Mouse (Mus musculus): ENCODE data around the gene Hoxc6. TPM values are rescaled to one million over a fixed set of nuclear protein-coding genes. Genes with fewer than 3 reads are reported as not detected.
A peak's percentile ranks its signal among the peaks of the same experiment; 100 is the strongest.

The Hoxc6 gene
- polyA plus RNA-seq, 1 experiment from 2014 or later: not detected

GRCm38 (mm10) chr15:102984925-102985324, 13.1 kb upstream of the Hoxc6 start:
- no peak overlapping the region for H3K27ac ChIP-seq
- no peak for DNase-seq (ENCODE audit: low spot score)
- WGBS: 1% methylated on average over 3 of the region's 3 CpGs
- no peak overlapping the region for H3K4me3 ChIP-seq
- H3K27me3 ChIP-seq (ENCODE audit: insufficient read depth, poor library complexity, severe bottlenecking): peaks cover 100% of the 10 kb centered on the region
- H3K36me3 ChIP-seq: no peaks in the 10 kb centered on the region
- H3K9me3 ChIP-seq: no peaks in the 10 kb centered on the region
- peaks cover 10% of the 10 kb centered on the region for H3K4me1 ChIP-seq (replicated peaks)

- no peaks in the 10 kb centered on the region for H3K36me3 ChIP-seq
- H3K27me3 ChIP-seq (ENCODE audit: insufficient read depth, poor library complexity, severe bottlenecking): peaks cover 100% of the 10 kb centered on the region
- WGBS: 3% methylated on average over 21 of the region's 21 CpGs
- H3K4me3 ChIP-seq: no peak overlapping the region
- H3K27ac ChIP-seq: no peak overlapping the region
- H3K9me3 ChIP-seq: no peaks in the 10 kb centered on the region
- H3K4me1 ChIP-seq (replicated peaks): no peaks in the 10 kb centered on the region
- peak; percentile 94 for DNase-seq (ENCODE audit: low spot score)
Observed at GRCm38 (mm10) chr15:102987124-102987833, 10.8 kb upstream of the Hoxc6 start.

GRCm38 (mm10) chr15:102988078-102988477, 10.0 kb upstream of the Hoxc6 start:
- H3K27me3 ChIP-seq (ENCODE audit: insufficient read depth, poor library complexity, severe bottlenecking): peaks cover 100% of the 10 kb centered on the region
- no peak overlapping the region for H3K4me3 ChIP-seq
- DNase-seq (ENCODE audit: low spot score): no peak
- no peaks in the 10 kb centered on the region for H3K9me3 ChIP-seq
- no peaks in the 10 kb centered on the region for H3K4me1 ChIP-seq (replicated peaks)
- H3K36me3 ChIP-seq: no peaks in the 10 kb centered on the region
- WGBS: 12% methylated on average over 5 of the region's 5 CpGs
- no peak overlapping the region for H3K27ac ChIP-seq

- no peak for DNase-seq (ENCODE audit: low spot score)
- Histone ChIP-seq H3K4me3 (no peak within 1 kb of the TSS), H3K9me3 (no peaks in the 10 kb centered on the region), H3K27me3 (ENCODE audit: insufficient read depth, poor library complexity, severe bottlenecking) (peaks cover 100% of the 10 kb centered on the region), H3K4me1 (replicated peaks) (no peaks in the 10 kb centered on the region), H3K27ac (no peak within 1 kb of the TSS), H3K36me3 (no peaks in the 10 kb centered on the region)
- 1% methylated on average over 69 of the region's 69 CpGs for WGBS
Observed at GRCm38 (mm10) chr15:102990461-102991397, 7.3 kb upstream of the Hoxc6 start, which contains the start of gene Hoxc8. Gene Hoxc8, plus strand, starts transcription at chr15:102990607.

GRCm38 (mm10) chr15:102991782-102992181, 6.3 kb upstream of the Hoxc6 start:
- H3K9me3 ChIP-seq: no peaks in the 10 kb centered on the region
- H3K4me1 ChIP-seq (replicated peaks): no peaks in the 10 kb centered on the region
- WGBS: 2% methylated on average over 7 of the region's 7 CpGs
- H3K27me3 ChIP-seq (ENCODE audit: insufficient read depth, poor library complexity, severe bottlenecking): peaks cover 100% of the 10 kb centered on the region
- H3K27ac ChIP-seq: no peak overlapping the region
- H3K4me3 ChIP-seq: no peak overlapping the region
- no peak for DNase-seq (ENCODE audit: low spot score)
- H3K36me3 ChIP-seq: no peaks in the 10 kb centered on the region

GRCm38 (mm10) chr15:102992206-102992605, 5.9 kb upstream of the Hoxc6 start:
- Histone ChIP-seq H3K27ac (no peak overlapping the region), H3K36me3 (no peaks in the 10 kb centered on the region), H3K4me1 (replicated peaks) (no peaks in the 10 kb centered on the region), H3K4me3 (no peak overlapping the region), H3K9me3 (no peaks in the 10 kb centered on the region), H3K27me3 (ENCODE audit: insufficient read depth, poor library complexity, severe bottlenecking) (peaks cover 100% of the 10 kb centered on the region)
- peak; percentile 50 for DNase-seq (ENCODE audit: low spot score)
- 1% methylated on average over 11 of the region's 11 CpGs for WGBS

- no peaks in the 10 kb centered on the region for H3K4me1 ChIP-seq (replicated peaks)
- H3K9me3 ChIP-seq: no peaks in the 10 kb centered on the region
- H3K4me3 ChIP-seq: no peak overlapping the region
- WGBS: under 1% methylated on average over 3 of the region's 3 CpGs
- H3K36me3 ChIP-seq: no peaks in the 10 kb centered on the region
- no peak for DNase-seq (ENCODE audit: low spot score)
- H3K27ac ChIP-seq: no peak overlapping the region
- H3K27me3 ChIP-seq (ENCODE audit: insufficient read depth, poor library complexity, severe bottlenecking): peaks cover 100% of the 10 kb centered on the region
Observed at GRCm38 (mm10) chr15:102992863-102993262, 5.2 kb upstream of the Hoxc6 start.

GRCm38 (mm10) chr15:102996548-102996947, 1.5 kb upstream of the Hoxc6 start:
- WGBS: 2% methylated on average over 9 of the region's 9 CpGs
- H3K27me3 ChIP-seq (ENCODE audit: insufficient read depth, poor library complexity, severe bottlenecking): peaks cover 100% of the 10 kb centered on the region

GRCm38 (mm10) chr15:102997431-102997830, 626 bp upstream of the Hoxc6 start:
- no peak overlapping the region for H3K4me3 ChIP-seq
- WGBS: under 1% methylated on average over 3 of the region's 3 CpGs

More at GRCm38 (mm10) chr15:102996548-102996947, 1.5 kb upstream of the Hoxc6 start:
- Histone ChIP-seq H3K36me3 (no peaks in the 10 kb centered on the region), H3K27ac (no peak overlapping the region), H3K9me3 (no peaks in the 10 kb centered on the region), H3K4me3 (no peak overlapping the region), H3K4me1 (replicated peaks) (peaks cover 9% of the 10 kb centered on the region)
- DNase-seq (ENCODE audit: low spot score): no peak

GRCm38 (mm10) chr15:102998608-102999182, 638 bp downstream of the Hoxc6 start:
- Histone ChIP-seq H3K27ac (no peak overlapping the region), H3K36me3 (no peaks in the 10 kb centered on the region)

More at GRCm38 (mm10) chr15:102997431-102997830, 626 bp upstream of the Hoxc6 start:
- Histone ChIP-seq H3K27me3 (ENCODE audit: insufficient read depth, poor library complexity, severe bottlenecking) (peaks cover 100% of the 10 kb centered on the region), H3K9me3 (no peaks in the 10 kb centered on the region), H3K4me1 (replicated peaks) (peaks cover 9% of the 10 kb centered on the region), H3K27ac (no peak overlapping the region), H3K36me3 (no peaks in the 10 kb centered on the region)
- DNase-seq (ENCODE audit: low spot score): no peak

GRCm38 (mm10) chr15:102999183-102999831, 1.2 kb downstream of the Hoxc6 start:
- Histone ChIP-seq H3K4me1 (replicated peaks) (peaks cover 9% of the 10 kb centered on the region), H3K9me3 (no peaks in the 10 kb centered on the region), H3K27ac (no peak overlapping the region), H3K4me3 (peak overlapping the region; percentile 42), H3K36me3 (no peaks in the 10 kb centered on the region), H3K27me3 (ENCODE audit: insufficient read depth, poor library complexity, severe bottlenecking) (peaks cover 100% of the 10 kb centered on the region)
- DNase-seq (ENCODE audit: low spot score): no peak
- WGBS: under 1% methylated on average over 33 of the region's 33 CpGs

More at GRCm38 (mm10) chr15:102998608-102999182, 638 bp downstream of the Hoxc6 start:
- no peaks in the 10 kb centered on the region for H3K9me3 ChIP-seq
- peaks cover 9% of the 10 kb centered on the region for H3K4me1 ChIP-seq (replicated peaks)
- H3K27me3 ChIP-seq (ENCODE audit: insufficient read depth, poor library complexity, severe bottlenecking): peaks cover 100% of the 10 kb centered on the region
- peak overlapping the region; percentile 42; the same call in 1 of the 2 replicates for H3K4me3 ChIP-seq
- WGBS: under 1% methylated on average over 19 of the region's 19 CpGs
- no peak for DNase-seq (ENCODE audit: low spot score)

- no peak for DNase-seq (ENCODE audit: low spot score)
- peaks cover 100% of the 10 kb centered on the region for H3K27me3 ChIP-seq (ENCODE audit: insufficient read depth, poor library complexity, severe bottlenecking)
- no peaks in the 10 kb centered on the region for H3K9me3 ChIP-seq
- peaks cover 9% of the 10 kb centered on the region for H3K4me1 ChIP-seq (replicated peaks)
- no peaks in the 10 kb centered on the region for H3K36me3 ChIP-seq
- under 1% methylated on average over 10 of the region's 11 CpGs for WGBS
- no peak overlapping the region for H3K27ac ChIP-seq
- H3K4me3 ChIP-seq: no peak overlapping the region
Observed at GRCm38 (mm10) chr15:102999955-103000354, 1.9 kb downstream of the Hoxc6 start.

Data from hindbrain, embryonic 10.5 days (tissue).